In genomic region chr5:124349196-124349595, GRCm38 (mm10) we compare ENCODE assay signal across 11 mouse cellular contexts. TPM values are rescaled to one million over a fixed set of nuclear protein-coding genes. Genes with fewer than 3 reads are reported as not detected.
DNase-seq lines count a peak whose midpoint lies in the region; ATAC-seq and TF ChIP-seq lines count a peak whose summit lies in the region.
"Had no signal": no experiment of that assay in that cellular context is flagged by ENCODE, and none has a peak within 500 bp of the region (broad histone marks: within the 10 kb centered on the region; RNA-seq: fewer than 3 reads in every experiment).

No protein-coding gene starts in this region.

- H3K9ac ChIP-seq in midbrain, embryonic 11.5 days (ENCODE audit: low read length), result no peak overlapping the region
- H3K9ac ChIP-seq in midbrain, postnatal 0 days (replicated peaks; ENCODE audit: low read length, poor library complexity, severe bottlenecking), result no peak overlapping the region
- H3K9ac ChIP-seq: liver, postnatal 0 days had no signal

- H3K4me2 ChIP-seq in midbrain, embryonic 11.5 days, result no peak overlapping the region
- peak overlapping the region; percentile 15; the same call in 1 of the 2 replicates for H3K4me2 ChIP-seq in midbrain, postnatal 0 days (ENCODE audit: low read depth, low read length, poor library complexity, severe bottlenecking)

- no peak for DNase-seq in midbrain, embryonic 10.5 days (ENCODE audit: low spot score)
- DNase-seq in midbrain, embryonic 11.5 days (ENCODE audit: low spot score, missing footprints), result no peak
- peak; percentile 63 for DNase-seq in cerebellum, adult 8-10 months
- DNase-seq in gastrocnemius, postnatal 10 days, result peak; percentile 41
- peak; percentile 57 for DNase-seq in midbrain, postnatal 0 days (ENCODE audit: low spot score)
- DNase-seq in layer of hippocampus, adult 8-10 months (ENCODE audit: low spot score in 2 of 2), result no peak
- no peak for DNase-seq in frontal cortex, adult 2 months (ENCODE audit: extremely low spot score in 1 of 2, low spot score in 1 of 2)
- DNase-seq: liver, postnatal 0 days; right cerebral cortex, adult 18-20 months had no signal

- TF ChIP-seq CTCF in midbrain, postnatal 0 days (IDR thresholded peaks at IDR 0.05), result no peak

- ATAC-seq in midbrain, embryonic 11.5 days (ENCODE audit: low FRiP score), result no peak
- no peak for ATAC-seq in midbrain, postnatal 0 days (ENCODE audit: low FRiP score)
- no peak for ATAC-seq in megakaryocyte progenitor cell, adult 5-6 weeks (replicated peaks; ENCODE audit: poor library complexity)
- ATAC-seq: liver, postnatal 0 days; Patski had no signal

- H3K27me3 ChIP-seq in midbrain, embryonic 10.5 days (ENCODE audit: low read depth, poor library complexity, severe bottlenecking), result no peaks in the 10 kb centered on the region
- no peaks in the 10 kb centered on the region for H3K27me3 ChIP-seq in midbrain, embryonic 11.5 days (ENCODE audit: control insufficient read depth, insufficient read depth, low read length)
- H3K27me3 ChIP-seq in midbrain, postnatal 0 days (ENCODE audit: insufficient read depth, low read length), result no peaks in the 10 kb centered on the region
- H3K27me3 ChIP-seq: Patski had no signal

- peak overlapping the region; percentile 100; the same call in 1 of the 2 replicates for H3K27ac ChIP-seq in midbrain, embryonic 10.5 days (replicated peaks)
- H3K27ac ChIP-seq in midbrain, embryonic 11.5 days (ENCODE audit: low read depth, low read length), result no peak overlapping the region
- peak overlapping the region; percentile 55; the same call in 1 of the 2 replicates for H3K27ac ChIP-seq in midbrain, postnatal 0 days (ENCODE audit: low read depth, low read length)

- peak overlapping the region; percentile 17 for H3K4me3 ChIP-seq in midbrain, embryonic 10.5 days
- H3K4me3 ChIP-seq in midbrain, embryonic 11.5 days (ENCODE audit: low read depth, low read length), result no peak overlapping the region
- H3K4me3 ChIP-seq in midbrain, postnatal 0 days (ENCODE audit: low read depth, low read length), result no peak overlapping the region

- H3K4me1 ChIP-seq in midbrain, embryonic 10.5 days, result peaks cover 34% of the 10 kb centered on the region
- H3K4me1 ChIP-seq in midbrain, embryonic 11.5 days (ENCODE audit: control insufficient read depth, insufficient read depth, low read length), result peaks cover 26% of the 10 kb centered on the region
- H3K4me1 ChIP-seq in midbrain, postnatal 0 days (ENCODE audit: insufficient read depth, low read length), result peaks cover 11% of the 10 kb centered on the region

- peaks cover 69% of the 10 kb centered on the region for H3K36me3 ChIP-seq in midbrain, embryonic 10.5 days
- peaks cover 32% of the 10 kb centered on the region for H3K36me3 ChIP-seq in midbrain, embryonic 11.5 days (ENCODE audit: control insufficient read depth, insufficient read depth, low read length)
- peaks cover 22% of the 10 kb centered on the region; the same call in 1 of the 2 replicates for H3K36me3 ChIP-seq in midbrain, postnatal 0 days (ENCODE audit: insufficient read depth, low read length)

- no peaks in the 10 kb centered on the region for H3K9me3 ChIP-seq in midbrain, embryonic 10.5 days (replicated peaks)
- no peaks in the 10 kb centered on the region for H3K9me3 ChIP-seq in midbrain, embryonic 11.5 days (ENCODE audit: control insufficient read depth, low read length)
- no peaks in the 10 kb centered on the region for H3K9me3 ChIP-seq in midbrain, postnatal 0 days (ENCODE audit: low read length)

- WGBS in midbrain, embryonic 10.5 days, result 95% methylated on average over 17 of the region's 17 CpGs
- 93% methylated on average over 17 of the region's 17 CpGs for WGBS in midbrain, embryonic 11.5 days
- 84% methylated on average over 17 of the region's 17 CpGs for WGBS in midbrain, postnatal 0 days

RNA-seq across cellular contexts. Expression of gene Cdk2ap1, which starts 13.7 kb away (rescaled TPM):
- 61.6 and 64.3 TPM in 2 replicates for polyA plus RNA-seq in midbrain, embryonic 10.5 days (2016; fragmentation: Nextera tagmentation; extraction: Ambion mirVana)
- 215 and 262 TPM in 2 replicates for polyA plus RNA-seq in midbrain, embryonic 11.5 days (2014; fragmentation: Nextera tagmentation; extraction: Ambion mirVana)
- total RNA-seq in gastrocnemius, postnatal 10 days (2021), result 100 to 1,000 TPM; 165 to 169 TPM
- total RNA-seq in midbrain, postnatal 0 days (2014; rRNA removed), result 104 and 164 TPM in 2 replicates
- 65.0 and 65.2 TPM in 2 replicates for polyA plus RNA-seq in midbrain, postnatal 0 days (2015; fragmentation: Nextera tagmentation; extraction: Ambion mirVana)
- 100 to 1,000 TPM in 2 of 4 experiments, 10 to 100 TPM in 2; 92.2 to 111 (median 102) TPM for total RNA-seq in layer of hippocampus, adult 8-10 months (2022)
- total RNA-seq in megakaryocyte progenitor cell, adult 5-6 weeks (2015), result 256 and 268 TPM in 2 replicates
- total RNA-seq in megakaryocyte progenitor cell, adult 5-6 weeks (2017), result 174 and 218 TPM in 2 replicates
- polyA plus RNA-seq in frontal cortex, adult 2 months (2012; rRNA removed), result 182 and 239 TPM in 2 replicates

RNA-seq across cellular contexts. Expression of gene 2810006K23Rik, which starts 21.3 kb away (rescaled TPM):
- 27.8 and 30.2 TPM in 2 replicates for polyA plus RNA-seq in midbrain, embryonic 10.5 days (2016; fragmentation: Nextera tagmentation; extraction: Ambion mirVana)
- 22.0 and 23.9 TPM in 2 replicates for polyA plus RNA-seq in midbrain, embryonic 11.5 days (2014; fragmentation: Nextera tagmentation; extraction: Ambion mirVana)
- total RNA-seq in gastrocnemius, postnatal 10 days (2021), result 1 to 10 TPM; 7.3 to 9.5 TPM
- total RNA-seq in midbrain, postnatal 0 days (2014; rRNA removed), result 9.0 and 9.4 TPM in 2 replicates
- polyA plus RNA-seq in midbrain, postnatal 0 days (2015; fragmentation: Nextera tagmentation; extraction: Ambion mirVana), result 7.8 TPM in 2 replicates
- total RNA-seq in layer of hippocampus, adult 8-10 months (2022), result 10 to 100 TPM; 12.3 to 17.1 (median 14.6) TPM
- total RNA-seq in megakaryocyte progenitor cell, adult 5-6 weeks (2015), result 12.8 and 15.7 TPM in 2 replicates
- 18.9 and 22.1 TPM in 2 replicates for total RNA-seq in megakaryocyte progenitor cell, adult 5-6 weeks (2017)
- 14.6 and 15.6 TPM in 2 replicates for polyA plus RNA-seq in frontal cortex, adult 2 months (2012; rRNA removed)

RNA-seq across cellular contexts. Expression of gene Mphosph9, which starts 21.4 kb away (rescaled TPM):
- 16.2 and 18.5 TPM in 2 replicates for polyA plus RNA-seq in midbrain, embryonic 10.5 days (2016; fragmentation: Nextera tagmentation; extraction: Ambion mirVana)
- polyA plus RNA-seq in midbrain, embryonic 11.5 days (2014; fragmentation: Nextera tagmentation; extraction: Ambion mirVana), result 12.3 and 13.6 TPM in 2 replicates
- 1 to 10 TPM; 4.8 to 6.1 TPM for total RNA-seq in gastrocnemius, postnatal 10 days (2021)
- total RNA-seq in midbrain, postnatal 0 days (2014; rRNA removed), result 19.0 and 41.0 TPM in 2 replicates
- 6.6 and 9.6 TPM in 2 replicates for polyA plus RNA-seq in midbrain, postnatal 0 days (2015; fragmentation: Nextera tagmentation; extraction: Ambion mirVana)
- total RNA-seq in layer of hippocampus, adult 8-10 months (2022), result 10 to 100 TPM; 17.5 to 26.2 (median 24.9) TPM
- 16.6 and 18.3 TPM in 2 replicates for total RNA-seq in megakaryocyte progenitor cell, adult 5-6 weeks (2015)
- total RNA-seq in megakaryocyte progenitor cell, adult 5-6 weeks (2017), result 18.9 and 25.2 TPM in 2 replicates
- 21.1 and 21.7 TPM in 2 replicates for polyA plus RNA-seq in frontal cortex, adult 2 months (2012; rRNA removed)

Comparison
In these comparisons a context has a peak if more than half of its experiments do, and no peak if none do; other contexts are left out.
1. DNase-seq: peak in cerebellum, adult 8-10 months (single experiment), gastrocnemius, postnatal 10 days (single experiment) and midbrain, postnatal 0 days (single experiment); none in midbrain, embryonic 10.5 days (single experiment), midbrain, embryonic 11.5 days (single experiment), layer of hippocampus, adult 8-10 months (0 of 2) and frontal cortex, adult 2 months (0 of 2).